Mouse (Mus musculus): ENCODE results near the gene Gopc.
"Not testable (repeated sequence)": the region's sequence is repeated elsewhere in the genome, so short reads cannot be mapped to it uniquely, and the experiment has no call there.

The Gopc gene

GRCm38 (mm10) chr10:52298568-52298967, 83.4 kb downstream of the Gopc start:
- not testable (repeated sequence) for DNase-seq (ENCODE audit: low spot score in 2 of 2)

- DNase-seq (ENCODE audit: low spot score in 2 of 2) = no peak
Observed at GRCm38 (mm10) chr10:52295934-52296333, 86.0 kb downstream of the Gopc start.

- no peak for DNase-seq (ENCODE audit: low spot score in 2 of 2)
Observed at GRCm38 (mm10) chr10:52293921-52294577, 87.9 kb downstream of the Gopc start.

GRCm38 (mm10) chr10:52292391-52292790, 89.5 kb downstream of the Gopc start:
- DNase-seq (ENCODE audit: low spot score in 2 of 2) = not testable (repeated sequence)

GRCm38 (mm10) chr10:52289261-52289660, 92.7 kb downstream of the Gopc start:
- no peak for DNase-seq (ENCODE audit: low spot score in 2 of 2)

- no peak for DNase-seq (ENCODE audit: low spot score in 2 of 2)
Observed at GRCm38 (mm10) chr10:52287852-52288533, 93.9 kb downstream of the Gopc start.
